Mouse (Mus musculus) Patski (cell line): ENCODE data around the gene Mettl1. TPM values are rescaled to one million over a fixed set of nuclear protein-coding genes. Genes with fewer than 3 reads are reported as not detected.
"Not testable (repeated sequence)": the region's sequence is repeated elsewhere in the genome, so short reads cannot be mapped to it uniquely, and the experiment has no call there.

Experiments used
- ATAC-seq: fragments of 100-300 bp; one replicate; pipeline ENCODE4 v1.8.0; 2021
- CTCF ChIA-PET: fragments of 350-600 bp; sonication (Branson Sonifier 250); formaldehyde crosslinking; loops from one replicate; lab custom pipeline; 2022; ENCODE audit warnings: inconsistent platforms; lab: Charles Lee
- POLR2A ChIA-PET: fragments of 350-600 bp; sonication (Branson Sonifier 250); formaldehyde crosslinking; loops from one replicate; lab custom pipeline; 2022; ENCODE audit warnings: antibody characterized with exemption, inconsistent platforms; lab: Charles Lee
- DNase-seq: peaks from one replicate; pipeline ENCODE4 v3.0.0-alpha.2; 2011; ENCODE audit warnings: low read depth, low spot score
- H3K27me3 ChIP-seq: fragments of 371-371 bp; one replicate; pipeline ENCODE4 v1.5.1; 2021
- CTCF ChIP-seq: fragments of 100-300 bp; IDR thresholded peaks from one replicate; pipeline ENCODE4 v1.5.1; 2021
- in situ Hi-C: fragments of 300-500 bp; cut with MboI; formaldehyde crosslinking; loops from 3 replicates; pipeline ENCODE4 v1.11.1; 2018; ENCODE audit warnings: low pct_unique_long_range_greater_than_20kb, mixed read lengths
- polyA plus RNA-seq: library from polyadenylated mRNA; unstranded; gene quantifications from one replicate; pipeline ENCODE4 v1.2.3, GENCODE M21; 2021

Gene Mettl1
- polyA plus RNA-seq, 1 experiment from 2014 or later: 15.8 TPM

DNA sequence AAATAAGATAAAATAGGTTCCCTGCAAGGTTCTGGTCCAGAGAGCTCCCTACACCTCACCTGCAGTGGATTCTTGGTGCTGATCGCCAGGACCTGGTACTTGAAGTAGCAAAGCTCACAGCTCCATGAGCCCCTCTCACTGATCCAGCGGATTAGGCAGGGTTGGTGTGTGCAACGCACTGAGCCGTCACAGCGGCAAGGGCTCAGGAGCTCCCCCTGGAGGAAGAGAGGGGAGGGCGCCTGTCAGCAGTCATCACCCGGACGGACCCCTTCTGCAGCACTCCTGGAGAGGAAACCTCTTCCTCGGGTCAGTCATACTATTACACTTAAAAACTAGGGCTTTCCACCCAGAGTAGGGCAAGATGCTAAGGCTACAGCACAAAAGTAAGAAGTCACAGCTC lies 16.9 kb downstream of the Mettl1 start:
- no peaks in the 10 kb centered on the region for H3K27me3 ChIP-seq
- POLR2A ChIA-PET: interaction anchor here (0.8 to 2.3 kb wide), 2 partner anchors 17 to 73 kb away, joined by 3 to 10 read pairs; partner anchors contain the start of genes Eef1akmt3 and Mettl1
- in situ Hi-C loops: loop anchor here (25.0 kb wide), 1 partner anchor 604 kb away; the partner anchor contains the start of genes Nab2 and Nemp1
- ATAC-seq (peak; percentile 54), DNase-seq (no peak)
- TF ChIP-seq CTCF: no peak
- CTCF ChIA-PET: interaction anchor here (0.6 to 2.0 kb wide), 12 partner anchors 9 to 134 kb away, joined by 3 to 13 read pairs (median 5); partner anchors contain the start of genes Cyp27b1, Eef1akmt3 and Mettl1

DNA sequence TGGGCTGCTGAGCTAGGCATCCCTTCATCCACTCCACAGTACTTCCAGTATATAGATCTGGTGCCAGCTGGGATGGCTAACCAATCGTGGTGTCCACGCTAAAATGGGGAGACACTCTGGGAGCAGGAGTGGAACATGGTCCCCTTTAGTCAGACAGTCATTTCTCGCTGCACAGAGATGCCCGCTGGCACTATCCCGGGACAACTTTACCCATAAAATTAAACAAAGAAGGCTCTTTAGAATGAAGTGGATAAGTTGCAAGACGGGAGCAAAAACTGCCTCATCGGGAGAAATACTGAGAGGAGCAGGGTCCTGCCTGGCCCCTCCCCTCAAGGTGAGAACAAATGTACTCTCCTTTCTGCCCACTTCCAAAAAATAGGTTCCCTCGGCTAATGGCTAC lies 17.5 kb downstream of the Mettl1 start:
- POLR2A ChIA-PET: interaction anchor here (2.3 kb wide), 1 partner anchor 18 kb away, joined by 10 read pairs; the partner anchor contains the start of genes Eef1akmt3 and Mettl1
- ATAC-seq: no peak
- in situ Hi-C loops: loop anchor here (25.0 kb wide), 1 partner anchor 604 kb away; the partner anchor contains the start of genes Nab2 and Nemp1

DNA sequence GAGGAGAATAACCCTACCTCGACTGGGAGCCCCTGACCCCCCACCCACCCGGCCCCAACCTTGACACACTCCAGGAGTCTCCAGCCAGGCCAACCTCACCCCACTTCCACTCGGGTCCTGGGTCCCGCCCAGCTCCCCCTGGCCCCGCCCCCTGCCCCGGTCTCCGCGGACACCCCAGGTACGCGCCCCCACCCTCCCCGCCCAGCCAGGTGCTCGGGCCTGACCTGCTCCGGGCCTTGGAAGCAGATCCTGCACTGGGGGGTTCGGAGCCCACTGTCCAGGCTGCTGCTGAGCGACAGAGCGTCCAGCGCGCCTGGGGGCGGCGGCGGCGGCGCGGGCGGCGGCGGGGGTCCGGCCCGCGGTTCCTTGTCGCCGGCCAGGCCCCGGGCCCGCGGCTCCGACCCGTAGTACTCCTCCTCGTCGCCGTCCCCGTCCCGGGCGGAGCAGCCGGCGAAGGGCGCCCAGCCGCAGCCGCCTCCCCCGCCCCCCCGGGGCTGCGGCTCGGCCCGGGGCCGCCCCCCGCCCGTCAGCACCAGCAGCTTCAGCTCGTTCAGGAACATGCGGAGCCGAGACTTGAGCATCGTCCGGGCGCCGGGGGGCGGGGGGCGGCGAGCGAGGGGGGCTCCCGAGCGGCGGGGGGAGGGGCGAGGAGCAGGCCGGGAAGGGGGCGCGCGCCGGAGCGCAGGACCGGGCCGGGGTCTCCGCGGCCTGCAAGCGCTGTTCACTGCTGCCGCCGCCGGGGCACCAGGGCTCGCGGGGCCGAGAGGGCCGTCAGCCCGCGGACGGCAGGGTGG lies 18.2 kb downstream of the Mettl1 start:
- ChIA-PET POLR2A (no interaction called here), CTCF (interaction anchor here (1.1 to 2.0 kb wide), 4 partner anchors 10 to 28 kb away, joined by 4 to 13 read pairs (median 11); partner anchors contain the start of genes Cyp27b1, Eef1akmt3 and Mettl1)
- TF ChIP-seq CTCF: no peak
- H3K27me3 ChIP-seq: no peaks in the 10 kb centered on the region
- in situ Hi-C loops: loop anchor here (25.0 kb wide), 1 partner anchor 603 kb away; the partner anchor contains the start of genes Nab2 and Nemp1
- DNase-seq: no peak
- ATAC-seq: no peak

More for the DNA sequence above, 17.5 kb downstream of the Mettl1 start:
- DNase-seq: no peak
- H3K27me3 ChIP-seq: no peaks in the 10 kb centered on the region
- no peak for TF ChIP-seq CTCF
- CTCF ChIA-PET: interaction anchor here (0.7 to 2.0 kb wide), 10 partner anchors 9 to 102 kb away, joined by 3 to 13 read pairs (median 6); partner anchors contain the start of genes Cyp27b1, Eef1akmt3 and Mettl1

DNA sequence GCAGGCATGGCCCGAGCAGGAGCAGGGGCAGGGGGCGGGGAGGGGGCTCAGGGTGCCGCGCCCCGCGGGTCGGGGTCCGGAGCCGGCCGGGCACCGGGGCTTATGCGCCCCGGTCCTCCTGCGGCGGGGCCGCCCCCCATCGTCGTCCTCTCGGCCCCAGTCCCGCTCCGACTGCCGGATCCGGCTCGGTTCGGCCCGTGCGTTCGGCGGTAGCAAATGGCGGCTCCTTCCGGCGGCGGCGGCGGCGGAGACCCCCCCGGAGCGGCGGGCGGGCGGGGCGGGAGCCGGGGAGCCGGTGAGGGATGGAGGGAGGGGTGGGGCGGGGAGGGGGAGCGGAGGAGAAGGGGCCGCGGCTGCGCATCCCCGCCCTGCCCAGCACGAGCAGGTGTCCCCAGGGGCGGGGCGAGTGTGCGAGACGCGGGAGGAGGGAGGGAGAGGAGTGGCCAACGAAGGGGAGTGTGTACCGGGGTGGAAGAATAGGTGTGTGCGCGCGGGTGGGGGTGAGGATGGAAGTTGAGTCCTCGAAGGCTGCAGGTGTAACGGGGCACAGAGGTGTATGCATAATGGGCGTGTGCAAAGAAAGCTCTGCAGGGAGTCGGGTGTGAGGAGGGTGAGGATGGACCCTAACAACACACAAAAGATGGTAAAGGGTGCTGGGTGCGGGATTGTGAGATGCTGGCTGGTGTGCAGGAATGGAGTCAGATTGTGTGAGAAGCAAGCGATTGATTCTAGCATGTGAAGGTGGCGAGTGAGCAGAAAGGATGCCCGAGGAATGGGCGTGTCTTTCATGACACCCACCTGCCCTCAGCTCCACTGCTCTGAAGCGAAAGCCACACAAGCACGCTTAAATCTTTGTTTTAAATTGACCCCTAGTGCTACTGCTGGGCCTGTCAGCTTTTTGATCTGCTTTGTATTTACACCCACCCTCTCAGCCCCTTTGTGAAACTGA lies 19.0 kb downstream of the Mettl1 start, which contains the start of gene March9:
TSS of gene March9 (minus strand) at position 217 of the 949 bp plus-strand sequence.
- POLR2A ChIA-PET: interaction anchor here (0.5 to 0.7 kb wide), 2 partner anchors 31 to 140 kb away, joined by 3 read pairs; no protein-coding TSS in a partner anchor
- no peaks in the 10 kb centered on the region for H3K27me3 ChIP-seq
- TF ChIP-seq CTCF: no peak
- CTCF ChIA-PET: no interaction called here
- DNase-seq (no peak), ATAC-seq (peak; percentile 45)
- in situ Hi-C loops: loop anchor here (25.0 kb wide), 1 partner anchor 602 kb away; the partner anchor contains the start of genes Nab2 and Nemp1

DNA sequence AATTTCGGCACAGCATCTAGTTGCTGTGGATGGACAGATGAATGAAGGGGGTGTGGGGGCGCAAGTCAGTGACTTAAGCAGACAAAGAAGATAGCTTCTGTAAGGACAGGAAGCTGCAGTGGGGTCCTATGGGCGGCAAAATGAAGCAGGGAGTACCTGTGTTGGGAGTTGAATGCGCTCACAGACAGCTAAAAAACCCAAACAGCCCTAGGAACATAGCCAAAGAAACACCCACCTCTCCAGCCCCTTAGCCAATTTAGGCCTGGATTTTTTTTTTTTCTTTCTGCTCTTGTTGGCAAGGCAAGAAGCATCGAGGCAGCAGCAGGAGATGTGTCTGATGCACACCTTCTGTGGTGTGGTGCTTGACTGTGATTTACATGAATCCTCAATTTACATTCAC lies 19.9 kb downstream of the Mettl1 start:
- ChIA-PET POLR2A (interaction anchor here (0.5 to 0.7 kb wide), 2 partner anchors 32 to 139 kb away, joined by 3 read pairs; no protein-coding TSS in a partner anchor), CTCF (interaction anchor here (1.0 kb wide), 1 partner anchor 140 kb away, joined by 3 read pairs; no protein-coding TSS in a partner anchor)
- DNase-seq (no peak), ATAC-seq (no peak)
- in situ Hi-C loops: loop anchor here (25.0 kb wide), 1 partner anchor 601 kb away; the partner anchor contains the start of genes Nab2 and Nemp1
- TF ChIP-seq CTCF: no peak
- no peaks in the 10 kb centered on the region for H3K27me3 ChIP-seq

DNA sequence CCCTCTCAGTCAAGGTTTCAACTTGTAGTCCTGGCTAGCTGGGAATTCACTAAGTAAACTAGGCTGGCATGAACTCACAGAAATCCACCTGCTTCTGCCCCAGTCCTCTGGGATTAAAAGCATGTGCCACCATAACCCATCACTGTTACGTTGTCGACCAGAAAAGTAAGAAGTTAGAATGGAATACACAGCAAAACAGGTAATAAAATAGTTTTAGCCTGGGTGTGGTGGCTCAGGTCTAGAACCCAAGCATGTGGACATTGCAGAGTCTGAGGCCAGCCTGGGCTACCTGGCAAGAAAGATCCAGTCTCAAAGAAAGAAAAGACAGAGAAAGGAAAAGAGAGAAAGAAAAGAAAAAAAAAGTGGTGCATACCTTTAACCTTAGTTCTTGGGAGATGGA lies 20.3 kb downstream of the Mettl1 start:
- in situ Hi-C loops: loop anchor here (25.0 kb wide), 1 partner anchor 601 kb away; the partner anchor contains the start of genes Nab2 and Nemp1
- ChIA-PET CTCF (interaction anchor here (1.0 to 1.5 kb wide), 2 partner anchors 30 to 141 kb away, joined by 3 to 6 read pairs; no protein-coding TSS in a partner anchor), POLR2A (no interaction called here)
- no peak for ATAC-seq
- TF ChIP-seq CTCF: no peak
- H3K27me3 ChIP-seq: no peaks in the 10 kb centered on the region
- DNase-seq: no peak

DNA sequence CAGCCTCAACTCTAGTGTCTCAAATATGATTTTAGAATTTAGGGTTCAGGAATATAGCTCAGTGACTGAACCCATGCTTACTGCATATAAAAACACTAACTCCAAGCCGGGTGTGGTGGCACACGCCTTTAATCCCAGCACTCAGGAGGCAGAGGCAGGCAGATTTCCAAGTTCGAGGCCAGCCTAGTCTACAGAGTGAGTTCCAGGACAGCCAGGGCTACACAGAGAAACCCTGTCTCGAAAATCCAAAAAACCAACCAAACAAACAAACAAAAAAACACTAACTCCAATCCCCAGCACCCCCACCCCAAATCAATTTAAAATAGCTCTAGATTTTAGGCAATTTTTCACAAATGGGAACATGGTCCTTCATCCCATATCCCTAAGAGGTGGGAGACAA lies 20.9 kb downstream of the Mettl1 start:
- H3K27me3 ChIP-seq, ATAC-seq, POLR2A ChIA-PET, DNase-seq: not testable (repeated sequence)
- CTCF ChIA-PET: interaction anchor here (1.0 to 1.5 kb wide), 2 partner anchors 30 to 141 kb away, joined by 3 to 6 read pairs; no protein-coding TSS in a partner anchor
- in situ Hi-C loops: loop anchor here (25.0 kb wide), 1 partner anchor 600 kb away; the partner anchor contains the start of genes Nab2 and Nemp1

DNA sequence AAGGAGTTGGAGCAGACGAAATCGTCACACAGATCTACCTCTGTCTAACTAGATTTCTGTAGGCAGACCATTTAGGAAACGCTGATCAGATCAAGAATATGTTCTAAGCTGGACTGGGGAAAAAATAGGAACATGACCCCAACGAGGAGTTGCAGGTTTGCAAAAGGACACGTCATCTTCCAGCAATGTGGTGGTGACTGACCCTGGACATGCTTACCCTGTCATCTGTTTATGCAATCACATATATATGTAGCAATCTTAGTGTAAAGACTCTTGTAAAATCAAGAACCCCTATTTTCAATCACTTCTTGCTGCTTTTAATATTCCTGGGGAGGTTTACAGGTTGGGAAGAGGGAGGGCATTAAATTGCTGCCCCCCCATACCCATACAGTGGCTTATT lies 21.3 kb downstream of the Mettl1 start:
- in situ Hi-C loops: loop anchor here (25.0 kb wide), 1 partner anchor 600 kb away; the partner anchor contains the start of genes Nab2 and Nemp1
- CTCF ChIA-PET: interaction anchor here (1.5 kb wide), 1 partner anchor 31 kb away, joined by 6 read pairs; no protein-coding TSS in a partner anchor

More for the DNA sequence above, 21.3 kb downstream of the Mettl1 start:
- DNase-seq (no peak), ATAC-seq (no peak)
- no peak for TF ChIP-seq CTCF
- POLR2A ChIA-PET: interaction anchor here (1.0 to 1.1 kb wide), 2 partner anchors 12 to 29 kb away, joined by 3 read pairs; partner anchors contain the start of gene Agap2
- no peaks in the 10 kb centered on the region for H3K27me3 ChIP-seq
